Mouse (Mus musculus) liver, adult 2 months (tissue): Measurements from ENCODE around the gene Srm.

Experiments used
- CTCF ChIP-seq: fragments of 200-500 bp; IDR thresholded peaks from 2 replicates; pipeline ENCODE4 v1.5.1; 2011; ENCODE audit warnings: low read depth, low read length, control low read depth
- POLR2A ChIP-seq: fragments of 200-500 bp; IDR thresholded peaks from 2 replicates; pipeline ENCODE4 v1.6.1; 2011; ENCODE audit warnings: low read length, control low read depth; ENCODE audit not compliant: insufficient read depth; ENCODE audit errors: extremely low read depth

- TF ChIP-seq CTCF (no peak), POLR2A (no peak)
Observed at GRCm38 (mm10) chr4:148604141-148604540, 12.8 kb downstream of the Srm start.
